Mouse (Mus musculus) splenic B cell, adult 2 months (primary cell): ENCODE measurements around the gene Galnt17.

Experiments used
- DNase-seq: peaks from one replicate; pipeline ENCODE4 v3.0.0-alpha.2; 2011; ENCODE audit warnings: low read depth, low spot score
- H3K27me3 ChIP-seq: 2 replicates; pipeline ENCODE4 v1.6.1; 2012; ENCODE audit warnings: mild to moderate bottlenecking, low read length, moderate library complexity, mixed read lengths; ENCODE audit not compliant: control insufficient read depth, poor library complexity, insufficient read depth, severe bottlenecking
- H3K36me3 ChIP-seq: 2 replicates; pipeline ENCODE4 v1.6.1; 2012; ENCODE audit warnings: mild to moderate bottlenecking, low read length, moderate library complexity, mixed read lengths; ENCODE audit not compliant: control insufficient read depth, poor library complexity, insufficient read depth, severe bottlenecking

Gene Galnt17

DNA sequence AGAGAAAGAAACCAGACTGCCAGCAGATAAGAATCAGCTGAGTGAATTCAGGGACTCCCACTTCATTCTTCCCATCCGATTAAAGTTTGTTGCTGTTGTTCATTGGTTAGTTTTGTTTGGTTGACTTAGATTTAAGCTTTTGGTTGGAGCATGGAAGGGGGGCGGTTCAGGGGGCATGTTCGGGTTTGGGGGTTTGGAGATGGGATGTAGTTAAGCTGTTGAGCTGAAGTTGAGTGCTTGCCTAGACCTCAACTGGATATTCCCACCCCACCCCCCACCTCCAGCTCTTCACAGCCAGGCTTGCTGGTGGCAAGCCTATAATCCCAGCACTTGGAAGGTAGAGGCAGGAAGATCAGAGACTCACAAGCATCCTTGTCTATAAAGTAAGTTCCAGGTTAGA lies at the start of gene Galnt17:
TSS of gene Galnt17 (minus strand) at position 101 of the 400 bp plus-strand sequence.
- Histone ChIP-seq H3K27me3 (no peaks in the 10 kb centered on the region), H3K36me3 (no peaks in the 10 kb centered on the region)
- DNase-seq = no peak

DNA sequence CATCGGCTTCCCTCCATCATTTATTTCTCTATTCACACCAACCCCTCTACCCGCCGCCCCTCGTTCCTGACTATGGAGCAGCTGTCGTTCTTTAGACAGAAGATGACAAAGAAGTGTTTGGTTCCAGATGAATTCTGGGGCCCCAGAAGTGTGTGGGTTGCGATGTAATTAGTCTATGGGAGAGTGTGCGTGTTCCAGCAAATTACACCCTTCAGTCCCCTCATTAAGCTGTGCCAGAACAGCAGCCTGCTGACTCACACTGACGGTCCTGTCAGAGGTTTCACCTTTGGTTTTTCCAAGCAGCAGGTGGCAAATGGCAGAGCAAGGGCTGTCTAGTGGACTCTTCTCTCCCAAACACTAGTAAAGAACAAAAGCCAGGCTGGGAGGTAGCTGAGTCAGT lies 26.2 kb upstream of the Galnt17 start:
- DNase-seq = no peak
- H3K27me3 ChIP-seq = no peaks in the 10 kb centered on the region
- H3K36me3 ChIP-seq = no peaks in the 10 kb centered on the region

DNA sequence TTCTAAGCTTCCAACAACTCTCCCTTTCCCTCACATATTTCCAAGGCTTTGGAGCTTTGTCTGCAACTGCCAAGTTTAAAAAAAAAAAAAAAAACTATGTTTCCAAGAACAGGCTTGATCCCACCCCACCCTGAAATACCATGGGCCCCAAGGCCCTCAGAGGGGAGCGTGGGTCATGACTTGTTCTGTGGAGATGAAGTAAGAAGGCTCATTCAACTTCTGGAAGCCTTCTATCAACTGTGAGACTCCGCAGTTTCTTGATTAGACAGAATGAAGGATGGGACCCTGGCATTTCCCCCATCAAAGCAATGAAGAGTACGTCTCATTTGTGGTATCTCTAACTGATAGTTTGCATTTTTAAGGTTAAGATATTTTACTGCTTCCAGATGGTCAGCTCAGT lies 13.0 kb upstream of the Galnt17 start:
- no peaks in the 10 kb centered on the region for H3K27me3 ChIP-seq
- no peak for DNase-seq
- H3K36me3 ChIP-seq = no peaks in the 10 kb centered on the region

DNA sequence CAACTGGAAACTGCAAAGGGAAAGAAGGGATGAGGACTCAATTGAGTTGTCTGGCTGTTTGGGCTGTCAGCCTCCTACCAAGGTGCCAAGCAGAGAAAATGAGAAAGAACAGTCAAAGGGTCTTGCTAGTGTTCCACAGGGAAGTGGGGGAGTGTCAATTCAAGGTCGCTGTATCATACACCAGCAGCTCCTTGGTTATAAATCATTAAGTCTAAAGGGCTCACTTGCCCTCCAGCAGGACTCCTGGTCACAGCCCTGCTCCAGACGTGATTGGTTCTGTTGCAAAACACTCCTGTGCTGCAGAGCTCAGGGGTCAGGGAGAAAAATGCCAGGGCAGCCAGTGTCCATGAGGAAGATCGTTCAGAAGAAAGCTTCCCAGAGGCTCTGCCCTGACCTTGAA lies 11.3 kb upstream of the Galnt17 start:
- no peak for DNase-seq
- H3K27me3 ChIP-seq = no peaks in the 10 kb centered on the region
- H3K36me3 ChIP-seq = no peaks in the 10 kb centered on the region

DNA sequence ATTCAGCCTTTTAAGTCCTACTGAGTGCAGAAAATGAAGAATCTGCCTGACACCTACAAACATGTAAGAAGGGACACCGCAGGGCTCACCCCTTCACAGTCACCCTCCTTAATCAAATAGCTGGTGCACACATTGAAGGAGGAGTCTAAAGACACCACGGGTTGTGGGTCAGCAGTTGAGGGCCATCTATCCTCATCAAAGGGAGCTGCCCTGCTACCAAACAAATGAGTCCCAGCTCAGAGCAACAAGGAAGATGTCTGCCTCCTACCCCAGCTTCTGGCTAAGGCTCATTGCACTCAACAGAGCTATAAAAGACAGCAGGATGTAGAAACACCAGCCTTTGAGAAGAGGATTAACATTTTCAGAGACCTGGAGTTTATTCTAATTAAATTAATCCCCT lies 10.8 kb upstream of the Galnt17 start:
- DNase-seq = no peak
- H3K36me3 ChIP-seq = no peaks in the 10 kb centered on the region
- no peaks in the 10 kb centered on the region for H3K27me3 ChIP-seq

DNA sequence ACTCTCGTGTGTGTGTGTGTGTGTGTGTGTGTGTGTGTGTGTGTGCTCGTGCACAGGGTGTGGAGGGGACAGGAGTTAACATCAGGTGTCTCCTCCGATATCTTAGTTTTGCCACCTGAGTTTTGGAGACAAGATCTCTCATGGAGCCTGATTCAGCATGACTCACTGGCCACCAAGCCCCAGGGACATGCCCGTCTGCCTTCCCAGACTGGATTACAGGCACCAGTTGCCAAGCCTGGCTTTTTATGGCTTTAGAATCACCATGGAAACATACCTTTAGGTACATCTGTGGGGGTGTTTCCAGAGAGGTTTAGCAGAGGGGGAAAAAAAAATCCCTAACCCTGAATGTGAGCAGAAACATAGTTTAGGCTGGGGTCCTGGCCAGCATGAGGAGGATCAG lies 6.7 kb upstream of the Galnt17 start:
- Histone ChIP-seq H3K36me3 (no peaks in the 10 kb centered on the region), H3K27me3 (no peaks in the 10 kb centered on the region)
- no peak for DNase-seq

DNA sequence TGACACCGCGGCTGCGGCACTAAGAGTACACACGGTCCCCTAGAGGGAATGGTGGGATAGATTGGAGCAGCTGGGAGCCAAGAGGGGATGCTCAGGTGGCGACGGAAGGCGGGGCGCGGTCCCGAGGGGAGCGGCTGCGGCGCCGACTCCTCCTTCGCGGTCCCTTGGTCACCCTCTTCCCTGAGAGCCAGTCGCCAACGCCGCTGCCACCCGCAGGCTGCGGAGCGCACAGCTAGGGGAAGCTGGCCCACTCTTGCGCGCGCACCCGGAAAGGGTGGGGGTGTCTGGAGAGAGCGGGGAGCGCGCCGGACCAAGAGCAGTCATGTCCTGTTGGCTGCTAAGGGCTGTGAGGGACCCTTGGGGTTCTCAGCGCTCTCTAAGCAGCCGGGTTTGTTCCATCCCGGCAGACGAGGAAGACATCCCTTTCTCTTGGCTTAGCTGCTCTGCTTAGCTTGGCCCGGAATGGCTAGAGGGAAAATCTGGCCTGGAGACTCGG lies 593 bp downstream of the Galnt17 start:
- Histone ChIP-seq H3K27me3 (no peaks in the 10 kb centered on the region), H3K36me3 (no peaks in the 10 kb centered on the region)
- no peak for DNase-seq

DNA sequence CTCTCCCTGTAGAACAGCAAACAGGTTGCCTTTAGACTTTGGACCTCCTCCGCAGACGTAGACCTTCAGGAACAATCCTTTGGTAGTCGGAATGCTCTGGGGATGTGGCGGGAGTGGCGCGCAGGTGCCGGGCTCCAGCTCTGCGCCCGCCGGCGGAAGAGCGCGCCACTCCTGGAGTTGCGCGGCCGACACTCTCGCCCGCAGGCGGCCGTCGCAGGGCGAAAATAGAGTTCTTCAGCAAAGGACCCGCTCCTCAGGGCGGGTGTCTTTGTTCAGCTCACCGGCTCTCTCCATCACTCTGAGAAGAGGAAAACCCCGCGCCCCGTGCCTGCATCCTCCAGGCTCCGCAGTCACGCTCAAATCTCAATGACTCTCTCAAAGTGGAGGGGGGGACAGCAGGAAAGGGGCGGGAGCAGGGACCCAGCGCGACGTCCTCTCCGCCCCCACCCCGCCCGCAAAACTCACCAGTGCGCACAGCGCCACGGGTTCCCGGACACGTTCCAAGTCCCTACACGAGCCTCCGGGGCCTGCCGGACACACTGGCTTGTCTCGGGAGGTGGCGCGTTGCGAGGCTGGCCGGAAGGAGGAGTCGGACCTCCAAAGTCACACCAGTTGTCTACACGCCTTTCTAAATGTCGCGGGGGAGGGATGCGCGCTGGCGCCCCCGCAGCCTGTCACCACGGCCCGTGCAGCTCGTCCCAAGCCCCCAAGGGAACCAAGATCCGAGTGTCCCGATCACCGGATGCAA lies 1.2 kb downstream of the Galnt17 start:
- H3K27me3 ChIP-seq = no peaks in the 10 kb centered on the region
- H3K36me3 ChIP-seq = no peaks in the 10 kb centered on the region
- DNase-seq = no peak

DNA sequence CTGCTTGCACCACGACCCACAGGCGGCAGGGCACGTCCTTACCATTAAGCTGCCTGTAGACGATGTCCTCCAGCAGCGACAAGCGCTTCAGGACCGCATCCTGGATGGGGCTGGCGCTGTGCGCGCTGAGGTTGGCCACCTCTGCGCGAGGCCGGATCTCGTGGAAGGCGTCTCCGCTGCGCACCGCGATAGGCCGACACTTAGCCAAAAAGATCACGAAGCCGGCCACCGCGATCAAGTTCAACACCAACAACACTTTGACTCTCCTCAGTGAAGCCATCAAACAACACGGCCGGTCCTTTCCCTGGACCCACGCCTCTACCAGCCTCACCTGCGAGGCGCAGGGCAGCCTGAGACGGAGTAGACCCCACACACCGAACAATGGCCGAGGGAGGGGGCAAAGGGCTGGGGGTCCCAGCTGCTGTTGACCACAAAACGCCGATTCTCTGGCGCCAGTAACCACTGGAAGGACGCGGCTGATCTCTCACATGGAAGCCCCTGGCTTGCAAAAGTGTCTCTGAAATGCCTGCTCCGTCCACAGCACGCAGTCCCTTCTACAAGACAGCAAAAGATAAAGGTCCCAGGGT lies 1.9 kb downstream of the Galnt17 start:
- H3K36me3 ChIP-seq = no peaks in the 10 kb centered on the region
- H3K27me3 ChIP-seq = no peaks in the 10 kb centered on the region
- no peak for DNase-seq

DNA sequence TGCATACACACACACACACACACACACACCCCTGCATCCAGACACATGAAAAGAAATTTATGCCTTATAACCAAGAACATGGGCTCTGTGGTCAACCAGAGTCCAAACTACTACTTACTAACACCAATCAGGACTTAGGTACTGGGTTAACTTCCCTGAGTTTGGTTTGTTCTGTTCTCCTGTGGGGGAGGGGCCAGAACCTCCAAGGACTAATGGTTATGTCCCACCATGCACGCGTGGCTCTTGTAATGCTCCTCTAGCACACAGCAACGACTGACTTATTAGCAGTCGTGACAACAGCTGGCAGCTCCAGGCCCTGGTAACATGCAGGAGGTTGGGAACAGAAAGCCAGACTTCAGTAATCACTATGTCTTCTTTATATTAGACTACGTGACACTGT lies 3.1 kb downstream of the Galnt17 start:
- DNase-seq = no peak
- no peaks in the 10 kb centered on the region for H3K27me3 ChIP-seq
- no peaks in the 10 kb centered on the region for H3K36me3 ChIP-seq

DNA sequence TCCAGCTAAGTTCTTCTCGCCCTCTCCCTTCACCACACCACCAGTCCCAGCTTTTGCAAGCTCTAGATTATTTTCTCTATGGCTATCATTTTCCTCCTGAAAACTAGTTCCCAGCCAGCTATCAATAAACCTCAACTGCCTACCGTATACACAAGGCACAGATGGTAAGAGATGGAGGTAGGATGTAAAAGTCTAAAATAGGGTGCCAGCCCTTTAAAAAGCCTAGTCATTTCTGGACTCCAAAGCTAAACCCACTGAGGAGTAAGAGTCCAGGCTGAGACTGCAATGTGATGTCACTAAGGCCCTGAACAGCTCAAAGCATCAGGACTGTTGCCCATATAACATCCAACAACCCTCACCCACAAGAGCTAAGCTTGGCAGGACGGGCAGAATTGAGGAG lies 6.8 kb downstream of the Galnt17 start:
- Histone ChIP-seq H3K27me3 (no peaks in the 10 kb centered on the region), H3K36me3 (no peaks in the 10 kb centered on the region)
- DNase-seq = no peak

DNA sequence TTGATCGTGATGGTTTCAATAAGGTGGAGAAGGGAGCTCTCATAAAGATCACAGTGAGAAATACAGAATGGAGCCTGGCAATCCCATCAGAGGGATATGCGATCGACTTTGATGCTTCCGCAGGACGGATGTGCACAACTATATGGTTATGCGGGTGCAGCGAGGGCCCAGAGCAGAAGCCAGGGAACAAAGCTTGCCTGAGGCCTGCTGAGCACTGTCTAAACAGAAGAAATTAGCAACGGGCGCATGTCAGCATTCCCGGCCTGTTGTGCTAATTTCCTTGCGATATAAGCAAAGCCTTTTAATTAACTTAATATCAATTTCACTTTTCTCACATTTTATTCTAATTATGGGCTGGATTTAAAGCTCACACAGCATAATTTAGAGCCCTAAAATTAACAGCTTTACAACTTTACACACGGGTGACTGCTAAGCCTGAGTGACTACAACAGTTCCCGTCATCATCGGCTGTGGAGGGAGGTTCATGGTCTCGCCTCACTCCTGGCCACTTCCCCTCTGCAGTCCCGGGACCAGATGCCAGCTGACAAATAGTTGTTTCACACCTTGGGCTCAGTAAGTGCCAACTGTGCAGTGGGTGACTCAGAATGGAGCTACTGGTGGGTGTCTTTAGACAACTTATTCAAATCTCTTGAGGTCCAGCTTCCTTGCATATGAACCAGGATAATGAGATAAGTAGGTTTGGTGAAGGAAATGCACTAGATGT lies 14.4 kb downstream of the Galnt17 start:
- H3K36me3 ChIP-seq = no peaks in the 10 kb centered on the region
- DNase-seq = no peak
- H3K27me3 ChIP-seq = no peaks in the 10 kb centered on the region

DNA sequence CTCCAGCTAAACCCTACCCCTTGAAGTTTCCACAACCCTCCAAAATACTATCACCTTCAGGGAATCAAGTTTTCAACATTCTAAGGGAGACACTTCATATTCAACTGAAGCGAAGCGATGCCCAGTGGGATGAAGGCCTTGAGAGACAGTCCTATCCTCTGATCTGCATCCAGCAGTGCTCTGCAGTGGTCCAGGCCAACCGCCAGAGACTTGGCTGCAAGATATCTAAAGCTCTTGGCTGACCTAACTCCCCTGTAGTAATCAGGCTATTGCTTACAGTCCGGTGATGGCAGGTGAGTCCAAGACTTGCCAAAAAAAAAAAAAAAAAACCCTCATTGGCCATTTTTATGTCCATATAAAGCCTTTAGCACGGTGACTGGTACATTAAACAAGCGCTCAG lies 21.2 kb downstream of the Galnt17 start:
- H3K27me3 ChIP-seq = no peaks in the 10 kb centered on the region
- DNase-seq = no peak
- no peaks in the 10 kb centered on the region for H3K36me3 ChIP-seq

DNA sequence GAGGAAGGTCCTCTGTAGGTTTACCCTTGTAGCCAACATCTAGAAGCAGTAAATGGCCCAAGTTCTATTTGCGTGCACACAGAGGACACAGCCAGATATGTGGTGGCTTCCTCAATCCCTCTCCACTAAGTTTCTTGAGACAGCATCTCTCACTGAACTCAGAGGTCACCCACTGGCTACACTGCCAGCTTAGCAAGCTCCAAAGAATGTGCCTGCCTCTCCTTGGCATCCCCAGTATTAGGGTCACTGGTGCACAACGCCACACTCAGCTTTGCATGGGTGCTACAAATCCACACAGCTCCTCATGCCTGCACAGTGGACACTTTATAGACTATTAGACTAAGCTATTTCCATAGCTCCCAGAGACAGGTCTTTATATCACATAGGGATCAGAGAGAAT lies 21.6 kb downstream of the Galnt17 start:
- H3K36me3 ChIP-seq = no peaks in the 10 kb centered on the region
- H3K27me3 ChIP-seq = no peaks in the 10 kb centered on the region
- no peak for DNase-seq

DNA sequence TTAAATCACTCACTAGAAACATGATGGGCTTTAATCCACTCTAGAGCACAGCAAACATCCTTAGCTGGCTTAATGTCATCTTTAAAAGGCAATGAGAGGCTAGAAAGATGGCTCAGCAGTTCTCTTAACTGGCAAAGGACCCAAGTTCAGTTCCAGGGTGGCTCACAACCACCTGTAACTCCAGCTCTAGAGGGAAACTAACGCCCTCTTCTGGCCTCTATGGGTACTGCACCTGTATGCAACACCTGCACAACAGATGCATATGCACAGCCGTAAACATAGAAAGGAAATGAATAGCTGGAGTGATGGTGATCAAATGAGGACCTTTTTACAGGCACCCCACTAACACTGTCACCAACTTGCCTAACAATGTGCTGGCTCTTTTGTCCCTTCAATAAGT lies 27.9 kb downstream of the Galnt17 start:
- Histone ChIP-seq H3K36me3 (no peaks in the 10 kb centered on the region), H3K27me3 (no peaks in the 10 kb centered on the region)
- DNase-seq = no peak
